Mouse (Mus musculus): ENCODE data around the gene Ankrd54.

DNA sequence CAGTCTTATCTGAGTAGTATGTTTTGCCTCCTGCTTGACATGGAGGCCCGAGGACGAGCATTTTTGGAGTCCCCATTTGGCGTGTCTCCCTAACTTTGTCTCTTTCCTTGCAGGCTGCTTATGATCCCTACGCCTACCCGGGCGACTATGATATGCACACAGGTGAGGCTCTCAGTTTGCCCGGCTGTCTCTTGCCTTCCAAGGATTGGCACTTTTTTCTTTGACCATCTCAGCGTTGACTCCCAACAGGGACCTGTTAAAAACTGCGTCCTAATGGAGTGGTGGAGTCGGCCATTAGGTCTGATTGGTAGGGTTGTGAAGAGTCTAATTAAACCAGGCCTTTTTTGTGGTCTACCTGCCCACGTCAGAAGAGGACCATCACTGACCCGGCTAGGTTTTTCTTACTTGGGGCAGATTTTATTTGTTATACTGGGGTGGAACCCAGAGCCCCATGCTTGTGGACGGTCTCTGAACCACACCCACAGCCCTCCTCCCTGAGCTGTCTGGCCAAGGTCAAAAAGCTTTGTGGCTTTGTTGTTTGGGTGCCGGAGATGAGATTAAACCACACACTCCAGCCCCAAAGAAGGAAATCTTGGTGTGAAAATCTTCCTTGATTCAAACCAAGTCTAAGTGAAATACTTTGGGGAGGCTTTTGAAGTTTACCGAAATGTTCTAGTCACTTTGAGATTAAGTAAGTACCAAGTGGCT is 13.1 kb upstream of the Ankrd54 start:
- TF ChIP-seq CTCF (IDR thresholded peaks at IDR 0.05; ENCODE audit: insufficient read depth, low read length) (no peak), POLR2A (IDR thresholded peaks at IDR 0.05; ENCODE audit: borderline replicate concordance, extremely low read depth, low read depth, low read length) (no peak)
